Mouse (Mus musculus): ENCODE results near the gene Isyna1.

DNA sequence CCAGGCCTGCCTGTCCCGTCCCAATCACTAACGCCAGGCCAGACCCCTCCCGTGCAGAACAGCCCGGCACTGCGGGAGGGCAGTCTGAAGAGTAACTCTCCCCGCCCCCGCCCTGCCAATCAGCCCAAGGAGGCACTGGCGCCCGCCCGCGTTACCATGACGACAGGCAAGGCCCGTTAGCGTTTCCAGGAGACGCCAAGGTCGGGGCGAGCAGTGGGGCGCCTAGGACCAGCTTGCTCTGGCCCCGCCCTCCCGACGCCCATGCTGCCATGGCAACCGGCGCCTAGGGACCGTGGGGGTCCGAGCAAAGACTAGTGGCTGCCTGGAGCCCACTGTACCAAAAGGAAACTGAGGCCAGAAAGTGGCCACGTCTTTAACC lies 7.1 kb downstream of the Isyna1 start:
- TF ChIP-seq CTCF (IDR thresholded peaks at IDR 0.05; ENCODE audit: borderline replicate concordance, insufficient read depth, low read length) (no peak), POLR2A (IDR thresholded peaks at IDR 0.05; ENCODE audit: low read depth, low read length) (no peak)
